Mouse (Mus musculus): Measurements from ENCODE around the gene Trappc12. TPM values are rescaled to one million over a fixed set of nuclear protein-coding genes. Genes with fewer than 3 reads are reported as not detected.
"Not testable (repeated sequence)": the region's sequence is repeated elsewhere in the genome, so short reads cannot be mapped to it uniquely, and the experiment has no call there.

Gene Trappc12
- polyA plus RNA-seq, 1 experiment from 2014 or later, result 41.0 TPM

GRCm38 (mm10) chr12:28775627-28776026 is 25.4 kb upstream of the Trappc12 start:
- no peak overlapping the region for H3K9ac ChIP-seq
- peaks cover 17% of the 10 kb centered on the region for H3K4me1 ChIP-seq
- H3K4me3 ChIP-seq, result no peak overlapping the region
- H3K27ac ChIP-seq, result no peak overlapping the region
- no peaks in the 10 kb centered on the region for H3K36me3 ChIP-seq
- H3K9me3 ChIP-seq, result no peaks in the 10 kb centered on the region
- no peak for ATAC-seq (ENCODE audit: low FRiP score, low read depth)
- no peak overlapping the region for H3K4me2 ChIP-seq (replicated peaks)
- WGBS, result 92% methylated on average over 6 of the region's 6 CpGs
- no peaks in the 10 kb centered on the region for H3K27me3 ChIP-seq (replicated peaks)

GRCm38 (mm10) chr12:28775120-28775519 is 24.8 kb upstream of the Trappc12 start:
- Histone ChIP-seq H3K9ac (no peak overlapping the region), H3K27ac (no peak overlapping the region), H3K27me3 (replicated peaks) (no peaks in the 10 kb centered on the region), H3K9me3 (no peaks in the 10 kb centered on the region), H3K4me3 (no peak overlapping the region), H3K4me1 (peaks cover 12% of the 10 kb centered on the region), H3K4me2 (replicated peaks) (no peak overlapping the region), H3K36me3 (peaks cover 2% of the 10 kb centered on the region; the same call in 1 of the 2 replicates)
- 48% methylated on average over 8 of the region's 8 CpGs for WGBS
- no peak for ATAC-seq (ENCODE audit: low FRiP score, low read depth)

- H3K9ac ChIP-seq, result no peak overlapping the region
- no peaks in the 10 kb centered on the region for H3K27me3 ChIP-seq (replicated peaks)
- H3K4me1 ChIP-seq, result peaks cover 9% of the 10 kb centered on the region; the same call in 1 of the 2 replicates
- no peak overlapping the region for H3K27ac ChIP-seq
- ATAC-seq (ENCODE audit: low FRiP score, low read depth), result no peak
- WGBS, result 80% methylated on average over 3 of the region's 3 CpGs
- H3K4me2 ChIP-seq (replicated peaks), result no peak overlapping the region
- H3K9me3 ChIP-seq, result no peaks in the 10 kb centered on the region
- H3K36me3 ChIP-seq, result peaks cover 4% of the 10 kb centered on the region; the same call in 1 of the 2 replicates
- no peak overlapping the region for H3K4me3 ChIP-seq
Observed at GRCm38 (mm10) chr12:28773815-28774214, 23.5 kb upstream of the Trappc12 start.

- Histone ChIP-seq H3K9ac (no peak overlapping the region), H3K27me3 (replicated peaks) (no peaks in the 10 kb centered on the region), H3K4me1 (peaks cover 3% of the 10 kb centered on the region; the same call in 1 of the 2 replicates), H3K9me3 (no peaks in the 10 kb centered on the region), H3K4me2 (replicated peaks) (no peak overlapping the region), H3K27ac (no peak overlapping the region), H3K36me3 (peaks cover 20% of the 10 kb centered on the region), H3K4me3 (no peak overlapping the region)
- 93% methylated on average over 7 of the region's 7 CpGs for WGBS
- ATAC-seq (ENCODE audit: low FRiP score, low read depth), result no peak
Observed at GRCm38 (mm10) chr12:28769953-28770352, 19.7 kb upstream of the Trappc12 start.

- Histone ChIP-seq H3K9ac (no peak overlapping the region), H3K4me2 (replicated peaks) (no peak overlapping the region), H3K27ac (no peak overlapping the region), H3K27me3 (replicated peaks) (no peaks in the 10 kb centered on the region), H3K4me1 (peaks cover 6% of the 10 kb centered on the region), H3K9me3 (no peaks in the 10 kb centered on the region), H3K4me3 (no peak overlapping the region), H3K36me3 (peaks cover 4% of the 10 kb centered on the region; the same call in 1 of the 2 replicates)
- WGBS, result 87% methylated on average over 4 of the region's 4 CpGs
- ATAC-seq (ENCODE audit: low FRiP score, low read depth), result no peak
Observed at GRCm38 (mm10) chr12:28756019-28756418, 5.7 kb upstream of the Trappc12 start.

GRCm38 (mm10) chr12:28751508-28752263 is 1.4 kb upstream of the Trappc12 start, which contains the start of gene Eipr1:
Eipr1 (plus strand) TSS chr12:28751803.
- WGBS, result 4% methylated on average over 36 of the region's 36 CpGs
- ATAC-seq (ENCODE audit: low FRiP score, low read depth), result peak; percentile 81
- no peaks in the 10 kb centered on the region for H3K9me3 ChIP-seq

GRCm38 (mm10) chr12:28750876-28751275 is 604 bp upstream of the Trappc12 start:
- H3K4me3 ChIP-seq, result peak overlapping the region; percentile 76; the same call in 1 of the 2 replicates
- no peak overlapping the region for H3K27ac ChIP-seq
- no peak for ATAC-seq (ENCODE audit: low FRiP score, low read depth)
- no peaks in the 10 kb centered on the region for H3K27me3 ChIP-seq (replicated peaks)
- H3K4me1 ChIP-seq, result peaks cover 18% of the 10 kb centered on the region
- no peak overlapping the region for H3K9ac ChIP-seq
- peaks cover 13% of the 10 kb centered on the region for H3K36me3 ChIP-seq
- 94% methylated on average over 5 of the region's 5 CpGs for WGBS
- peak overlapping the region; percentile 74; the same call in 1 of the 2 replicates for H3K4me2 ChIP-seq (replicated peaks)
- H3K9me3 ChIP-seq, result no peaks in the 10 kb centered on the region

More at GRCm38 (mm10) chr12:28751508-28752263, 1.4 kb upstream of the Trappc12 start, which contains the start of gene Eipr1:
- peaks cover 5% of the 10 kb centered on the region for H3K36me3 ChIP-seq
- peak within 1 kb of the TSS; percentile 81 for H3K9ac ChIP-seq
- H3K27ac ChIP-seq, result no peak within 1 kb of the TSS
- H3K4me2 ChIP-seq (replicated peaks), result peak within 1 kb of the TSS; percentile 74
- peak within 1 kb of the TSS; percentile 76 for H3K4me3 ChIP-seq
- peaks cover 18% of the 10 kb centered on the region for H3K4me1 ChIP-seq
- H3K27me3 ChIP-seq (replicated peaks), result no peaks in the 10 kb centered on the region

GRCm38 (mm10) chr12:28743328-28743727 is 6.9 kb downstream of the Trappc12 start:
- Histone ChIP-seq H3K4me1 (0 out of 2 replicates have a peak, but pooled peaks cover 3% of the 10 kb centered on the region), H3K9me3 (no peaks in the 10 kb centered on the region), H3K27me3 (replicated peaks) (no peaks in the 10 kb centered on the region), H3K4me2 (replicated peaks) (no peak overlapping the region), H3K4me3 (no peak overlapping the region), H3K27ac (no peak overlapping the region), H3K9ac (no peak overlapping the region), H3K36me3 (peaks cover 23% of the 10 kb centered on the region)
- WGBS, result 87% methylated on average over 3 of the region's 3 CpGs
- ATAC-seq (ENCODE audit: low FRiP score, low read depth), result no peak

- Histone ChIP-seq H3K27ac (no peak overlapping the region), H3K9ac (no peak overlapping the region), H3K36me3 (peaks cover 44% of the 10 kb centered on the region), H3K4me3 (no peak overlapping the region), H3K4me1 (no peaks in the 10 kb centered on the region), H3K4me2 (replicated peaks) (no peak overlapping the region), H3K27me3 (replicated peaks) (no peaks in the 10 kb centered on the region), H3K9me3 (no peaks in the 10 kb centered on the region)
- 94% methylated on average over 3 of the region's 3 CpGs for WGBS
- ATAC-seq (ENCODE audit: low FRiP score, low read depth), result no peak
Observed at GRCm38 (mm10) chr12:28735293-28735692, 15.0 kb downstream of the Trappc12 start.

- no peak overlapping the region for H3K27ac ChIP-seq
- no peaks in the 10 kb centered on the region for H3K27me3 ChIP-seq (replicated peaks)
- 90% methylated on average over 1 of the region's 1 CpGs for WGBS
- no peak for ATAC-seq (ENCODE audit: low FRiP score, low read depth)
- H3K4me3 ChIP-seq, result no peak overlapping the region
- H3K4me2 ChIP-seq (replicated peaks), result no peak overlapping the region
- H3K9me3 ChIP-seq, result no peaks in the 10 kb centered on the region
- H3K4me1 ChIP-seq, result no peaks in the 10 kb centered on the region
- H3K9ac ChIP-seq, result no peak overlapping the region
- H3K36me3 ChIP-seq, result peaks cover 44% of the 10 kb centered on the region
Observed at GRCm38 (mm10) chr12:28734271-28734670, 16.0 kb downstream of the Trappc12 start.

GRCm38 (mm10) chr12:28733520-28734245 is 16.6 kb downstream of the Trappc12 start:
- not testable (repeated sequence) for H3K9me3 ChIP-seq; H3K4me1 ChIP-seq; H3K9ac ChIP-seq; H3K27ac ChIP-seq; H3K27me3 ChIP-seq (replicated peaks); H3K4me2 ChIP-seq (replicated peaks); ATAC-seq (ENCODE audit: low FRiP score, low read depth); H3K4me3 ChIP-seq
- 96% methylated on average over 6 of the region's 6 CpGs for WGBS
- peaks cover 44% of the 10 kb centered on the region for H3K36me3 ChIP-seq

GRCm38 (mm10) chr12:28732631-28733030 is 17.6 kb downstream of the Trappc12 start:
- no peaks in the 10 kb centered on the region for H3K9me3 ChIP-seq
- H3K27me3 ChIP-seq (replicated peaks), result no peaks in the 10 kb centered on the region
- peaks cover 48% of the 10 kb centered on the region for H3K36me3 ChIP-seq
- no peak overlapping the region for H3K27ac ChIP-seq
- H3K4me1 ChIP-seq, result no peaks in the 10 kb centered on the region
- H3K9ac ChIP-seq, result no peak overlapping the region
- H3K4me2 ChIP-seq (replicated peaks), result no peak overlapping the region
- WGBS, result 92% methylated on average over 8 of the region's 8 CpGs
- ATAC-seq (ENCODE audit: low FRiP score, low read depth), result no peak
- no peak overlapping the region for H3K4me3 ChIP-seq
